In the genomic region with DNA sequence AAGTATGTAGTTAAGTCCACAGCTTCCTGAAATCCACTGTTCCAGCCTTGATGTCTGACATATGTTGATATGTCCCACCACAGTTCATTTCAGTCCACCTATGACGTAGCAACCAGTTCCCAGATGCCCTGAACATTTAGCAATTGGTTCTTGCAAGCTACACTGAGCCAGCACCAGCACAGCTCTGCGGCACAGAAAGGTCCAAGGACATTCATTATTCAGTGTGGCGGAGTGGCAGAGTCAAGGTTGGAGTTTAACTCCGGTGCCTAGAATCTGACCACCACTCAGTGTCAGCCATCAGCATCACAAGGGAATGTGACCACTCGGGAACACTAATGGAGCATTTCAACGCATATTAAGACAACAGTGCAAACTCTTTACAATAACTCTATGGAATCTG, we compare ENCODE assay signal across 8 mouse cellular contexts. TPM values are rescaled to one million over a fixed set of nuclear protein-coding genes. Genes with fewer than 3 reads are reported as not detected.
DNase-seq lines count a peak whose midpoint lies in the region; ATAC-seq and TF ChIP-seq lines count a peak whose summit lies in the region.
"Had no signal": no experiment of that assay in that cellular context is flagged by ENCODE, and none has a peak within 500 bp of the region (broad histone marks: within the 10 kb centered on the region; RNA-seq: fewer than 3 reads in every experiment).

No protein-coding gene starts in this region.

- H3K9me3 ChIP-seq in lung, embryonic 14.5 days (ENCODE audit: low read depth, low read length), result no peaks in the 10 kb centered on the region
- no peaks in the 10 kb centered on the region for H3K9me3 ChIP-seq in forebrain, embryonic 14.5 days (replicated peaks; ENCODE audit: control insufficient read depth, low read length)
- H3K9me3 ChIP-seq in intestine, embryonic 16.5 days (ENCODE audit: control insufficient read depth, low read length), result no peaks in the 10 kb centered on the region
- H3K9me3 ChIP-seq in midbrain, postnatal 0 days (ENCODE audit: low read length), result no peaks in the 10 kb centered on the region

- no peak for DNase-seq in lung, embryonic 14.5 days
- DNase-seq in lung, postnatal 10 days, result no peak
- DNase-seq in forebrain, embryonic 14.5 days (ENCODE audit: low spot score), result no peak
- DNase-seq in midbrain, postnatal 0 days (ENCODE audit: low spot score), result no peak
- no peak for DNase-seq in ovary, postnatal 36 days (ENCODE audit: low spot score)
- no peak for DNase-seq in frontal cortex, postnatal 36 days (ENCODE audit: low spot score in 2 of 2)
- DNase-seq: cerebellum, adult 11-12 months had no signal

- no peak for ATAC-seq in lung, embryonic 14.5 days (ENCODE audit: insufficient read depth)
- no peak for ATAC-seq in forebrain, embryonic 14.5 days
- ATAC-seq in intestine, embryonic 16.5 days, result no peak
- no peak for ATAC-seq in midbrain, postnatal 0 days (ENCODE audit: low FRiP score)

- WGBS in lung, embryonic 14.5 days, result 49% methylated on average over 6 of the region's 6 CpGs
- WGBS in forebrain, embryonic 14.5 days, result 60% methylated on average over 6 of the region's 6 CpGs
- 57% methylated on average over 6 of the region's 6 CpGs for WGBS in intestine, embryonic 16.5 days
- 53% methylated on average over 6 of the region's 6 CpGs for WGBS in midbrain, postnatal 0 days

- H3K4me1 ChIP-seq in lung, embryonic 14.5 days (ENCODE audit: insufficient read depth), result peaks cover 17% of the 10 kb centered on the region
- peaks cover 6% of the 10 kb centered on the region; the same call in 1 of the 2 replicates for H3K4me1 ChIP-seq in forebrain, embryonic 14.5 days (ENCODE audit: control insufficient read depth, insufficient read depth, low read length)
- peaks cover 14% of the 10 kb centered on the region for H3K4me1 ChIP-seq in intestine, embryonic 16.5 days (ENCODE audit: control insufficient read depth, insufficient read depth, low read length)
- H3K4me1 ChIP-seq in midbrain, postnatal 0 days (ENCODE audit: insufficient read depth, low read length), result no peaks in the 10 kb centered on the region

- peaks cover 57% of the 10 kb centered on the region for H3K27me3 ChIP-seq in lung, embryonic 14.5 days (ENCODE audit: insufficient read depth, low read length)
- peaks cover 48% of the 10 kb centered on the region for H3K27me3 ChIP-seq in forebrain, embryonic 14.5 days (replicated peaks; ENCODE audit: control insufficient read depth, insufficient read depth, low read length)
- peaks cover 25% of the 10 kb centered on the region for H3K27me3 ChIP-seq in intestine, embryonic 16.5 days (replicated peaks; ENCODE audit: control insufficient read depth, insufficient read depth, low read length)
- H3K27me3 ChIP-seq in midbrain, postnatal 0 days (ENCODE audit: insufficient read depth, low read length), result peaks cover 14% of the 10 kb centered on the region

- H3K27ac ChIP-seq in lung, embryonic 14.5 days (ENCODE audit: low read depth), result no peak overlapping the region
- no peak overlapping the region for H3K27ac ChIP-seq in forebrain, embryonic 14.5 days (ENCODE audit: low read depth, low read length)
- no peak overlapping the region for H3K27ac ChIP-seq in intestine, embryonic 16.5 days (ENCODE audit: low read length)
- no peak overlapping the region for H3K27ac ChIP-seq in midbrain, postnatal 0 days (ENCODE audit: low read depth, low read length)

- TF ChIP-seq CTCF in lung, embryonic 14.5 days (IDR thresholded peaks at IDR 0.05; ENCODE audit: low read depth), result no peak
- no peak for TF ChIP-seq CTCF in midbrain, postnatal 0 days (IDR thresholded peaks at IDR 0.05)

- peak overlapping the region; percentile 100 for H3K4me2 ChIP-seq in lung, embryonic 14.5 days
- H3K4me2 ChIP-seq in forebrain, embryonic 14.5 days (ENCODE audit: low read length), result no peak overlapping the region; the same call in 1 of the 2 replicates
- peak overlapping the region; percentile 99; the same call in 1 of the 2 replicates for H3K4me2 ChIP-seq in intestine, embryonic 16.5 days (ENCODE audit: low read depth, low read length)
- peak overlapping the region; percentile 94 for H3K4me2 ChIP-seq in midbrain, postnatal 0 days (ENCODE audit: low read depth, low read length, poor library complexity, severe bottlenecking)

- H3K9ac ChIP-seq in lung, embryonic 14.5 days, result no peak overlapping the region
- no peak overlapping the region for H3K9ac ChIP-seq in forebrain, embryonic 14.5 days (ENCODE audit: low read length)
- H3K9ac ChIP-seq in intestine, embryonic 16.5 days (ENCODE audit: low read depth, low read length), result no peak overlapping the region
- H3K9ac ChIP-seq in midbrain, postnatal 0 days (replicated peaks; ENCODE audit: low read length, poor library complexity, severe bottlenecking), result peak overlapping the region; percentile 73; the same call in 1 of the 2 replicates

- H3K4me3 ChIP-seq in lung, embryonic 14.5 days (ENCODE audit: low read depth, low read length), result peak overlapping the region; percentile 76; the same call in 1 of the 2 replicates
- H3K4me3 ChIP-seq in forebrain, embryonic 14.5 days (ENCODE audit: low read depth, low read length), result peak overlapping the region; percentile 66; the same call in 1 of the 2 replicates
- H3K4me3 ChIP-seq in intestine, embryonic 16.5 days (ENCODE audit: low read length), result no peak overlapping the region
- H3K4me3 ChIP-seq in midbrain, postnatal 0 days (ENCODE audit: low read depth, low read length), result peak overlapping the region; percentile 73

- no peaks in the 10 kb centered on the region for H3K36me3 ChIP-seq in lung, embryonic 14.5 days (ENCODE audit: insufficient read depth)
- H3K36me3 ChIP-seq in forebrain, embryonic 14.5 days (ENCODE audit: control insufficient read depth, insufficient read depth, low read length), result no peaks in the 10 kb centered on the region
- H3K36me3 ChIP-seq in intestine, embryonic 16.5 days (ENCODE audit: control insufficient read depth, insufficient read depth, low read length), result no peaks in the 10 kb centered on the region
- no peaks in the 10 kb centered on the region for H3K36me3 ChIP-seq in midbrain, postnatal 0 days (ENCODE audit: insufficient read depth, low read length)

RNA-seq across cellular contexts. Expression of a gene that starts 1.9 kb away (rescaled TPM):
- polyA plus RNA-seq in lung, embryonic 14.5 days (2014; fragmentation: Nextera tagmentation; extraction: Ambion mirVana), result 31.1 and 31.2 TPM in 2 replicates
- 21.8 and 22.5 TPM in 2 replicates for polyA plus RNA-seq in forebrain, embryonic 14.5 days (2014; fragmentation: Nextera tagmentation; extraction: Ambion mirVana)
- 28.1 and 30.3 TPM in 2 replicates for polyA plus RNA-seq in intestine, embryonic 16.5 days (2015; fragmentation: Nextera tagmentation; extraction: Ambion mirVana)
- 77.4 and 84.6 TPM in 2 replicates for total RNA-seq in midbrain, postnatal 0 days (2014; rRNA removed)
- 89.3 and 91.0 TPM in 2 replicates for polyA plus RNA-seq in midbrain, postnatal 0 days (2015; fragmentation: Nextera tagmentation; extraction: Ambion mirVana)

RNA-seq across cellular contexts. Expression of a gene that starts 44.9 kb away (rescaled TPM):
- polyA plus RNA-seq in lung, embryonic 14.5 days (2014; fragmentation: Nextera tagmentation; extraction: Ambion mirVana), result 38.4 TPM in 2 replicates
- polyA plus RNA-seq in forebrain, embryonic 14.5 days (2014; fragmentation: Nextera tagmentation; extraction: Ambion mirVana), result 30.6 and 34.6 TPM in 2 replicates
- 15.9 and 19.0 TPM in 2 replicates for polyA plus RNA-seq in intestine, embryonic 16.5 days (2015; fragmentation: Nextera tagmentation; extraction: Ambion mirVana)
- 47.2 and 57.1 TPM in 2 replicates for total RNA-seq in midbrain, postnatal 0 days (2014; rRNA removed)
- 24.8 and 29.9 TPM in 2 replicates for polyA plus RNA-seq in midbrain, postnatal 0 days (2015; fragmentation: Nextera tagmentation; extraction: Ambion mirVana)
